Mouse (Mus musculus): ENCODE measurements at regions not wholly inside any gene's neighbourhood (a gene's known extent, or its start where the extent isn't known, plus 50 kb on each side); places are given as distances from the start of the nearest gene placed in this dataset.

DNA sequence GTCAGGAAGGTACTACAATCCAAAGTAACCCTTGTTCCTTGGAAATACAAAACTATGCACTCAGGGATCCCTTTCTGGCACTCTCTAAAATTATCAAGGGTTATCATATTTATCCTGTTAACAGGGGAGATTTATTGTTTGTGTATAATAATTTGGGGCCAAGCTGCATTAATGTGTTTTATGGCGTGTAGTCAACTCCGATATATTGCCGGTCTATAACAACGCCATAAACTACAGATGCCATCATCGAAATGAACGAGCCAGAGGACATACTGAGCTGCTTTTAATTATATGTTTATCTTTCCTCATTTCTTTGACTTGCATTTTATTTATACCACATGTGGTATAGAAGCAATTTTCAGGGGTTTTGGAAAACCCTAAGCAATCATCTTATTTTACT is 147.2 kb downstream of the Nr2f2 start:
- no peak for TF ChIP-seq POLR2A (IDR thresholded peaks at IDR 0.05; ENCODE audit: low read depth, low read length)
- TF ChIP-seq CTCF (IDR thresholded peaks at IDR 0.05; ENCODE audit: borderline replicate concordance, insufficient read depth, low read length) = no peak

Measured in embryonic fibroblast, embryonic 13.5 days (primary cell).